Comparison of ENCODE assay signal across 9 mouse cellular contexts in genomic region chr10:25620939-25621746, GRCm38 (mm10).
DNase-seq lines count a peak whose midpoint lies in the region; ATAC-seq and TF ChIP-seq lines count a peak whose summit lies in the region.
"Had no signal": no experiment of that assay in that cellular context is flagged by ENCODE, and none has a peak within 500 bp of the region (broad histone marks: within the 10 kb centered on the region; RNA-seq: fewer than 3 reads in every experiment).

No protein-coding gene starts in this region.

- H3K4me3 ChIP-seq in embryonic facial prominence, embryonic 11.5 days (ENCODE audit: low read depth, low read length) = no peak overlapping the region
- H3K4me3 ChIP-seq in intestine, postnatal 0 days (ENCODE audit: low read depth, low read length) = no peak overlapping the region
- no peak overlapping the region for H3K4me3 ChIP-seq in thymus, adult 2 months (ENCODE audit: control insufficient read depth, insufficient read depth, low read length)
- H3K4me3 ChIP-seq: myocyte had no signal

- WGBS in embryonic facial prominence, embryonic 11.5 days = 66% methylated on average over 10 of the region's 10 CpGs
- 33% methylated on average over 10 of the region's 10 CpGs for WGBS in intestine, postnatal 0 days
- WGBS in thymus, adult 2 months = 29% methylated on average over 10 of the region's 10 CpGs

- no peaks in the 10 kb centered on the region for H3K36me3 ChIP-seq in embryonic facial prominence, embryonic 11.5 days (replicated peaks; ENCODE audit: control insufficient read depth, insufficient read depth, low read depth, low read length)
- H3K36me3 ChIP-seq in intestine, postnatal 0 days (ENCODE audit: control insufficient read depth, insufficient read depth) = no peaks in the 10 kb centered on the region
- H3K36me3 ChIP-seq in thymus, adult 2 months (ENCODE audit: control insufficient read depth, insufficient read depth, low read length) = no peaks in the 10 kb centered on the region

- ATAC-seq in embryonic facial prominence, embryonic 11.5 days (replicated peaks; ENCODE audit: insufficient number of reproducible peaks, low FRiP score, low TSS enrichment, low read depth) = no peak
- ATAC-seq in intestine, postnatal 0 days = no peak

- DNase-seq in cerebellum, adult 9-10 months = peak; percentile 5
- DNase-seq in cerebellum, adult 11 months = no peak
- DNase-seq in A20 (ENCODE audit: low read depth, low spot score) = peak; percentile 2
- DNase-seq in embryonic facial prominence, embryonic 11.5 days (ENCODE audit: low spot score) = peak; percentile 51
- DNase-seq in neural tube, embryonic 10.5 days (ENCODE audit: extremely low spot score, low spot score) = peak; percentile 29
- no peak for DNase-seq in thymus, adult 2 months
- no peak for DNase-seq in heart, adult 18-20 months

- H3K9me3 ChIP-seq in embryonic facial prominence, embryonic 11.5 days (replicated peaks; ENCODE audit: control insufficient read depth, low read length) = no peaks in the 10 kb centered on the region
- H3K9me3 ChIP-seq in intestine, postnatal 0 days (ENCODE audit: control insufficient read depth) = no peaks in the 10 kb centered on the region

- no peak for TF ChIP-seq POLR2A in thymus, adult 2 months (IDR thresholded peaks at IDR 0.05; ENCODE audit: control insufficient read depth, extremely low read depth, insufficient read depth, low read length, poor library complexity)

- no peaks in the 10 kb centered on the region for H3K4me1 ChIP-seq in embryonic facial prominence, embryonic 11.5 days (ENCODE audit: control insufficient read depth, insufficient read depth, low read length)
- H3K4me1 ChIP-seq in intestine, postnatal 0 days (replicated peaks; ENCODE audit: control insufficient read depth, insufficient read depth, low read length) = no peaks in the 10 kb centered on the region
- peaks cover 2% of the 10 kb centered on the region; the same call in 1 of the 2 replicates for H3K4me1 ChIP-seq in thymus, adult 2 months (replicated peaks; ENCODE audit: control insufficient read depth, insufficient read depth, low read length)

- no peak overlapping the region for H3K9ac ChIP-seq in embryonic facial prominence, embryonic 11.5 days (replicated peaks; ENCODE audit: low read length)
- H3K9ac ChIP-seq in intestine, postnatal 0 days (ENCODE audit: low read depth, low read length) = no peak overlapping the region

- no peak overlapping the region for H3K4me2 ChIP-seq in embryonic facial prominence, embryonic 11.5 days (ENCODE audit: low read depth, low read length)
- peak overlapping the region; percentile 22; the same call in 1 of the 2 replicates for H3K4me2 ChIP-seq in intestine, postnatal 0 days (replicated peaks; ENCODE audit: low read depth)

- H3K27ac ChIP-seq in embryonic facial prominence, embryonic 11.5 days (replicated peaks; ENCODE audit: low read depth, low read length) = no peak overlapping the region
- H3K27ac ChIP-seq in intestine, postnatal 0 days (ENCODE audit: low read depth, low read length) = no peak overlapping the region
- no peak overlapping the region for H3K27ac ChIP-seq in thymus, adult 2 months (ENCODE audit: control insufficient read depth, insufficient read depth, low read length)

- H3K27me3 ChIP-seq in embryonic facial prominence, embryonic 11.5 days (ENCODE audit: control insufficient read depth, insufficient read depth, low read length) = no peaks in the 10 kb centered on the region
- no peaks in the 10 kb centered on the region for H3K27me3 ChIP-seq in intestine, postnatal 0 days (replicated peaks; ENCODE audit: control insufficient read depth, insufficient read depth, low read length)
- no peaks in the 10 kb centered on the region for H3K27me3 ChIP-seq in thymus, adult 2 months (ENCODE audit: control insufficient read depth, insufficient read depth, low read length)

- TF ChIP-seq CTCF in intestine, postnatal 0 days (IDR thresholded peaks at IDR 0.05; ENCODE audit: low read depth) = peak; percentile 62
- TF ChIP-seq CTCF in thymus, adult 2 months (IDR thresholded peaks at IDR 0.05; ENCODE audit: borderline replicate concordance, control insufficient read depth, extremely low read depth, insufficient read depth, low read length, poor library complexity) = no peak

Comparison
In these comparisons a context has a peak if more than half of its experiments do, and no peak if none do; other contexts are left out.
1. DNase-seq: peak in cerebellum, adult 9-10 months (single experiment), A20 (single experiment), embryonic facial prominence, embryonic 11.5 days (single experiment) and neural tube, embryonic 10.5 days (single experiment); none in cerebellum, adult 11 months (single experiment), thymus, adult 2 months (single experiment) and heart, adult 18-20 months (0 of 2).